Mouse (Mus musculus) hindbrain, embryonic 10.5 days (tissue): ENCODE measurements around the gene 4930558C23Rik. TPM values are rescaled to one million over a fixed set of nuclear protein-coding genes. Genes with fewer than 3 reads are reported as not detected.
"Not testable (repeated sequence)": the region's sequence is repeated elsewhere in the genome, so short reads cannot be mapped to it uniquely, and the experiment has no call there.

ENCODE experiments used
- DNase-seq: peaks from one replicate; pipeline ENCODE4 v3.0.0-alpha.2; 2017; ENCODE audit warnings: low spot score
- H3K27ac ChIP-seq: fragments of 300-500 bp; sonication (generic); 2 replicates; pipeline ENCODE4 v1.5.1; 2016; ENCODE audit warnings: mild to moderate bottlenecking, moderate library complexity
- H3K27me3 ChIP-seq: fragments of 300-500 bp; sonication (generic); 2 replicates; pipeline ENCODE4 v1.6.1; 2016; ENCODE audit warnings: mild to moderate bottlenecking; ENCODE audit not compliant: poor library complexity, insufficient read depth, severe bottlenecking
- H3K36me3 ChIP-seq: fragments of 300-500 bp; sonication (generic); 2 replicates; pipeline ENCODE4 v1.6.1; 2016; ENCODE audit warnings: mild to moderate bottlenecking, moderate library complexity
- H3K4me1 ChIP-seq: fragments of 300-500 bp; sonication (generic); replicated peaks from 2 replicates; pipeline ENCODE4 v1.6.1; 2016; ENCODE audit warnings: mild to moderate bottlenecking
- H3K4me3 ChIP-seq: fragments of 300-500 bp; sonication (generic); 2 replicates; pipeline ENCODE4 v1.5.1; 2016; ENCODE audit warnings: mild to moderate bottlenecking, moderate library complexity
- H3K9me3 ChIP-seq: fragments of 300-500 bp; sonication (generic); 2 replicates; pipeline ENCODE4 v1.6.1; 2016; ENCODE audit warnings: mild to moderate bottlenecking, moderate library complexity
- WGBS: fragments of 180-500 bp; shearing (Covaris S2); methylation state at CpG from one replicate; pipeline ENCODE4 v1.1.7; 2016; 5-methylcytosine and 5-hydroxymethylcytosine counted together
- polyA plus RNA-seq: library from polyadenylated mRNA; unstranded; fragments of >200 nt; fragmentation: Nextera tagmentation; extraction: Ambion mirVana; gene quantifications from 2 replicates; pipeline ENCODE4 v1.2.1, GENCODE M21; 2016

The 4930558C23Rik gene
- polyA plus RNA-seq, 1 experiment from 2014 or later, result not detected

- 25% methylated on average over 16 of the region's 21 CpGs for WGBS
- H3K4me3 ChIP-seq, result peak overlapping the region; percentile 48
- not testable (repeated sequence) for H3K36me3 ChIP-seq, H3K27me3 ChIP-seq, H3K4me1 ChIP-seq
- H3K9me3 ChIP-seq, result peaks cover 13% of the 10 kb centered on the region
- DNase-seq, result peak; percentile 29
- H3K27ac ChIP-seq, result 0 out of 2 replicates have a peak overlapping the region, but pooled peaks have one; percentile 59
Measured at GRCm38 (mm10) chr3:95427891-95428238, 25.2 kb upstream of the 4930558C23Rik start.

DNA sequence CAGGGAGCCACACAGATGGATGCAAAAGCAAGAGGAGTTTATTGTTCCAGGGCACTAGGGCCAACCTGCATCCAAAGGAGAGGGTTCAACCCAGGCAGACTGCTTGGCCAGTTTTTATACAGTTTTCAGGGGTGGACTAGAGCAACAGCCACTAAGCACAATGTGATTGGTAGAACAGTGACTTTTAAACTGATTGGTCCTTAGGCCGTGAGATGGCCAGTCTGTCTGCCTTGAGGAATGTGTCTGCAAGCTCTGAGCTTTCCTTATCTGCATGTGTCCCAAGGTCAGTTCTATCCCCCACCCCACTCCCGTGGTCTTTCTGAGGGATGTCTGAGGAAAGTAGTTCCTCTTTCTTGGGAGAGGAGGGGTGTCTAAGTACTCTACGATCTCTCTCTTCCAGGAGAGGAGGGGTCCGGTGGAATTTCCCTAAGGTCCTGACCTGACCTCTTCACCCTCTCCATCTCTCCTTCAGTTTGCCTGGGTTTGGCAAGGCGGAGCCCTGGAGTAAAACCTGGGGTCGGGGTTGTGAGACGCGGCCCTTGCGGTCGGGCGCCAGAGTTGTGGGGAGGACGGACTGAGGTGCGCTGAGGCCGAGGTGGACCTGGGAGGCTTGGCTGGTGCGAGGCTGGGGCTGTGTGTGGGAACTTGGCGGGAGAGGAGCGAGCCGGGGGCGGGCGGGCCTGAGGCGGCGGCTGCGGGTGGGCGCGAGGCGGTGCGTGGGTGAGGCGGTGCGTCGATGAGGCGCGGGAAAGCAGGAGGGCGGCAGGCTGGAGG lies 24.7 kb upstream of the 4930558C23Rik start:
- Histone ChIP-seq H3K27ac (0 out of 2 replicates have a peak overlapping the region, but pooled peaks have one; percentile 59), H3K4me3 (peak overlapping the region; percentile 48), H3K9me3 (peaks cover 13% of the 10 kb centered on the region)
- not testable (repeated sequence) for DNase-seq, H3K27me3 ChIP-seq, H3K4me1 ChIP-seq, H3K36me3 ChIP-seq
- WGBS, result 43% methylated on average over 19 of the region's 33 CpGs

DNA sequence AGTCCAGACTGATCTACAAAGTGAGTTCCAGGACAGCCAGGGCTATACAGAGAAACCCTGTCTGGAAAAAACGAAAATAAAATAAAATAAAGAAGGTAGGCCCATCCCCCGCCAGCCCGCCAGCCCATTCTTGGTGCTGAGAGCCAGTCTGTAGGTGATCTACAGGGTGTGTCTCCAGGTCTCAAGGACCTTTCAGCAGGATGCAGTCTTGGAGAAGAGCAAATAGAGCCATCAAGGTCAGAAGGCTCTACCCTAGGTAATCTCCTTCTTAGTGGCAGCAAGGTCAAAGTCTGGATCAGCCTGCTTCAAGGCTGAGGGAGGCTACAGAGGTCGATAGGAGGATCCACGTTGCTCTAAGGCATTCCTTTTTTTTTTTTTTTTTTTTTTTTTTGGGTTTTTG lies 23.8 kb upstream of the 4930558C23Rik start:
- not testable (repeated sequence) for H3K27ac ChIP-seq, DNase-seq, H3K4me3 ChIP-seq, H3K4me1 ChIP-seq, H3K27me3 ChIP-seq, H3K36me3 ChIP-seq
- WGBS, result 86% methylated on average over 5 of the region's 5 CpGs
- H3K9me3 ChIP-seq, result peaks cover 20% of the 10 kb centered on the region

- 95% methylated on average over 6 of the region's 6 CpGs for WGBS
- DNase-seq, result no peak
- Histone ChIP-seq H3K4me1 (no peaks in the 10 kb centered on the region), H3K27me3 (no peaks in the 10 kb centered on the region), H3K27ac (no peak overlapping the region), H3K36me3 (no peaks in the 10 kb centered on the region), H3K9me3 (peaks cover 46% of the 10 kb centered on the region), H3K4me3 (no peak overlapping the region)
Measured at GRCm38 (mm10) chr3:95417866-95418265, 15.2 kb upstream of the 4930558C23Rik start.

GRCm38 (mm10) chr3:95412268-95412667 lies 9.6 kb upstream of the 4930558C23Rik start:
- no peaks in the 10 kb centered on the region for H3K27me3 ChIP-seq
- H3K4me3 ChIP-seq, result no peak overlapping the region
- no peak for DNase-seq
- H3K9me3 ChIP-seq, result peaks cover 8% of the 10 kb centered on the region
- H3K36me3 ChIP-seq, result no peaks in the 10 kb centered on the region
- H3K4me1 ChIP-seq, result no peaks in the 10 kb centered on the region
- 84% methylated on average over 1 of the region's 1 CpGs for WGBS
- no peak overlapping the region for H3K27ac ChIP-seq

- H3K9me3 ChIP-seq, result no peaks in the 10 kb centered on the region
- WGBS, result 87% methylated on average over 2 of the region's 2 CpGs
- H3K27ac ChIP-seq, result no peak overlapping the region
- H3K4me3 ChIP-seq, result no peak overlapping the region
- DNase-seq, result no peak
- H3K27me3 ChIP-seq, result no peaks in the 10 kb centered on the region
- no peaks in the 10 kb centered on the region for H3K4me1 ChIP-seq
- no peaks in the 10 kb centered on the region for H3K36me3 ChIP-seq
Measured at GRCm38 (mm10) chr3:95408852-95409251, 6.2 kb upstream of the 4930558C23Rik start.

DNA sequence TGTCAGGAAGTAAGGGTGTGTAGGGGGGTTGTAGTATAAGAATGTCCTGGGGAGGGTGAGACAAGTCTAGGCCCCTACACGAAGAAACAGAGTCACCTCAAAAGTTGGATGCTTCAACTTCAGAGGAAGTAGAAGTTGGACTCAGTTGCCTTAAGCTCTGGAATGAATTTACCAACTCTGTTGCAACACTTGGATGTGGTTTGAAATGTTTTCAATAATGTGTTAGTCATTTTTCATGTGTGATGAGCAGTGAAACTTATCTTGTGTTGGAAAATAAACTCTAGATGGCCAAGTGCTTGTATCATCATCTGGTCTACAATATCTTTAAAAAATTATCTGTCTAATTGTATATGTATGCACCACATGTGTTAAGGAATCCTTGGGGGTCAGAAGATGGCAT lies 5.1 kb upstream of the 4930558C23Rik start:
- H3K27me3 ChIP-seq, result no peaks in the 10 kb centered on the region
- H3K4me1 ChIP-seq, result no peaks in the 10 kb centered on the region
- no peaks in the 10 kb centered on the region for H3K9me3 ChIP-seq
- DNase-seq, result no peak
- H3K36me3 ChIP-seq, result no peaks in the 10 kb centered on the region
- H3K27ac ChIP-seq, result no peak overlapping the region
- H3K4me3 ChIP-seq, result no peak overlapping the region
- 79% methylated on average over 1 of the region's 1 CpGs for WGBS

DNA sequence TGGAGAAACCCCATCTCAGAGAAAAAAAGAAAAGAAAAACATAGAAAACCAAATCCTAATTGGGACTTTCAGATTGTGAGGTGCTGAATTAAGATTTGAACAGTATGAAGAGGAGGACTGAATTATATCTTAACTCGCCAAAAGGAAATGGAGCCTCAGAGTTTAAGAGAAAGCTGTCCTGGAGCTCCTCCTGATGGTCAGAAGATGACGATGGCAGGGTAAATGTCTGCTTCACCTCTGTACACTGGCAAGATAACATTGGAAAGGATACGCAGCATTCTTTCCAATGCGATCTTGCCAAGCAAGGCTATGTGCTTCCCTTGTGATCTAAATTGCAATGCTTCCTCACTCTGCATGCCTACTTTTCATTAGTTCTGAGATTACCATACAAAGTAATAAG lies 8.3 kb downstream of the 4930558C23Rik start:
- H3K4me3 ChIP-seq, result no peak overlapping the region
- H3K9me3 ChIP-seq, result peaks cover 8% of the 10 kb centered on the region
- H3K27ac ChIP-seq, result no peak overlapping the region
- H3K36me3 ChIP-seq, result no peaks in the 10 kb centered on the region
- no peak for DNase-seq
- WGBS, result 90% methylated on average over 4 of the region's 4 CpGs
- H3K27me3 ChIP-seq, result no peaks in the 10 kb centered on the region
- H3K4me1 ChIP-seq, result no peaks in the 10 kb centered on the region

DNA sequence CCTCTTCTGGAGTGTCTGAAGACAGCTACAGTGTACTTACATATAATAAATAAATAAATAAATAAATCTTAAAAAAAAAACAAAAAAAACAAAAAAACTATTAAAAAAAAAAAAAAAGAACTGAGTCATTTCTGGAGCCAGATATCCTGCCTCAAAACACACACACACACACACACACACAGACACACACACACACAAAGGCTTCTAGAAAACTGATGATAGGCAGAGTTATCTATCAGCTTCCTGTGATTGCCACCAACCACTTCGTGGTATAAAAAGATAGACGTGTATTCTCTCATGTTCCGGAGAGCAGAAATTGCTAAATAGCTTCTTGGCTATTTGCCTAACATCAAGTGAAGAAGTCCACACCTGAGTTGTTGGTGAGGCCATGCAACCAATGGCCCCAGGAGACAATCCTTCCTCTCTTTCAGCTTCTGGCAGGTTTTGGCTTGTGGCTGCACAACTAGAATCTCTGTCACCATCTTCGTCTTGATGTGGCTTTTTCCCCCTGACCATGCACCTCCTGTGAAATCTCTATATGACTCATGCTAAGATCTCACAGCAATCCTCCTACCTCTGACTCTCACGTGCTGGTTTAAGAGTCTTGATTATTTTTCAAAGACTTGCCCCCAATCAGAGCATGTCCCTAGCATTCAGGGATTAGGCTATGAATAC lies 17.1 kb downstream of the 4930558C23Rik start:
- H3K36me3 ChIP-seq, result no peaks in the 10 kb centered on the region
- H3K27me3 ChIP-seq, result no peaks in the 10 kb centered on the region
- no peaks in the 10 kb centered on the region for H3K9me3 ChIP-seq
- H3K4me1 ChIP-seq, result no peaks in the 10 kb centered on the region
- no peak overlapping the region for H3K27ac ChIP-seq
- no peak for DNase-seq
- WGBS, result 92% methylated on average over 5 of the region's 5 CpGs
- no peak overlapping the region for H3K4me3 ChIP-seq

DNA sequence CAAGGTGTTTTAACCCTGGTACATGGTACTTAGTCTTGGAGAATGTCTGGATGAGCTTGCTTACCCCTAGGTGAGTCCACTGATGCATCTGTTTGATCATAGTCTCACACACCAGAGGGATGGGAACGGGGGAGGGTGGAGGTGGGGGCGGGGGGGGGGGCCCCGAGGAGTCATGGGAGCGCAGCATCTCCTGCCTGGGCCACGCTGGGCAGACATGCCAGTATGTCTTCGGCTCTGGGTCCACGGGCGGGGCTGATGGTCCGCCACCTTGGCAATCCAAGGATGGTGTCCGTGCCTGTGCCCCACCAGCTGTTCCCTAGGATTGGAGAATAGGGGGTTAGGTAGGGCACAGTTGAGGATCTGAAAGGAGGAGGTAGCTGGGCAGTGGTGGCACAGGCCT lies 29.4 kb downstream of the 4930558C23Rik start:
- Histone ChIP-seq H3K4me1 (no peaks in the 10 kb centered on the region), H3K9me3 (peaks cover 28% of the 10 kb centered on the region), H3K27me3 (no peaks in the 10 kb centered on the region), H3K36me3 (no peaks in the 10 kb centered on the region), H3K27ac (no peak overlapping the region), H3K4me3 (no peak overlapping the region)
- DNase-seq, result no peak
- WGBS, result 86% methylated on average over 10 of the region's 10 CpGs

- Histone ChIP-seq H3K4me3 (no peak overlapping the region), H3K36me3 (no peaks in the 10 kb centered on the region), H3K27me3 (no peaks in the 10 kb centered on the region), H3K4me1 (no peaks in the 10 kb centered on the region), H3K27ac (no peak overlapping the region), H3K9me3 (peaks cover 4% of the 10 kb centered on the region; the same call in 1 of the 2 replicates)
- DNase-seq, result no peak
Measured at GRCm38 (mm10) chr3:95370101-95370500, 32.5 kb downstream of the 4930558C23Rik start.

GRCm38 (mm10) chr3:95360276-95360675 lies 42.4 kb downstream of the 4930558C23Rik start:
- not testable (repeated sequence) for H3K27ac ChIP-seq, H3K27me3 ChIP-seq, H3K36me3 ChIP-seq, H3K4me1 ChIP-seq, H3K4me3 ChIP-seq, H3K9me3 ChIP-seq, DNase-seq
- 81% methylated on average over 3 of the region's 3 CpGs for WGBS

DNA sequence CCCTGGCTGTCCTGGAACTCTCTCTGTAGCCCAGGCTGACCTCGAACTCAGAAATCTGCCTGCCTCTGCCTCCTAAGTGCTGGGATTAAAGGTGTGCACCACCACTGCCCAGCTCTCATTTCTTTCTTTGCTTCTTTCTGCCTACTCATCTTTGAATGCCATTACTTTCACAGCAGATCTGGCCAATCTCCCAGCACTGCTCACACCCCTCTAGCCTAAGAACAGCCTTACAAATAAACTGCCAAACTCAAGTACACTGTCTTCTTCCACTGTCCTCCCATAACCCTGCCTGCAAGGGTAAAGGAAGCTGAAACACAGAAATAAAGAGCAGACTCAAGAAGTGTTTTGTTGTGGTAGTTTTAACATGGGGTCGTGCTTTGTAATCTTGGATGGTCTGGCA lies 44.9 kb downstream of the 4930558C23Rik start:
- peaks cover 18% of the 10 kb centered on the region for H3K36me3 ChIP-seq
- DNase-seq, result no peak
- 93% methylated on average over 2 of the region's 2 CpGs for WGBS
- H3K27ac ChIP-seq, result no peak overlapping the region
- peaks cover 2% of the 10 kb centered on the region; the same call in 1 of the 2 replicates for H3K4me1 ChIP-seq
- H3K4me3 ChIP-seq, result no peak overlapping the region
- no peaks in the 10 kb centered on the region for H3K9me3 ChIP-seq
- H3K27me3 ChIP-seq, result no peaks in the 10 kb centered on the region
